Mouse (Mus musculus): Measurements from ENCODE around the gene Fam19a4. TPM values are rescaled to one million over a fixed set of nuclear protein-coding genes. Genes with fewer than 3 reads are reported as not detected.

Gene Fam19a4
- total and polyA plus RNA-seq, 3 experiments = not detected

DNA sequence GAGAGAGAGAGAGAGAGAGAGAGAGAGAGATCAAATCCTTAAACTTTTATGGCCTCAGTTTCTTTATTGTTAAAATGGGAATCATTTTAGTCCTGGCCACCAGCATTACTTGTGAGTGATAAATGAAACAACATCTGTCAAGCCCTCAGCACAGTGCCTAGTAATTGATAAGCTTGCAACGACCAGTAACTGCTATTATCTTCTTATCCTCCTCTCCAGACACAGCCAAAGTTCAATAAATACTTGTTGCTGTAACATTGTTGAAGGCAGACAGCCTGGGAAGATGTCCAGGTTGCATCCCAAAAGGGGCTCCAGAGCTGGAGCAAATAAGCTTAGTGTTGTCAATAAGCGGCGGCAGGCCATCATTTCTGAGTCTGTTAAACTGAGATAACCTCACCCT is 257.2 kb downstream of the Fam19a4 start:
- Histone ChIP-seq H3K9ac (ENCODE audit: low read depth, low read length) (no peak overlapping the region), H3K36me3 (ENCODE audit: control insufficient read depth, insufficient read depth, low read length) (no peaks in the 10 kb centered on the region), H3K4me1 (ENCODE audit: control insufficient read depth, insufficient read depth, low read length) (no peaks in the 10 kb centered on the region), H3K4me3 (no peak overlapping the region), H3K79me2 (replicated peaks; ENCODE audit: control insufficient read depth, insufficient read depth, low read length) (no peaks in the 10 kb centered on the region), H3K27me3 (ENCODE audit: control insufficient read depth, insufficient read depth, low read length) (no peaks in the 10 kb centered on the region), H3K27ac (no peak overlapping the region)
- DNase-seq = no peak
- TF ChIP-seq CTCF (IDR thresholded peaks at IDR 0.05) = no peak
- no peak for TF ChIP-seq POLR2A (IDR thresholded peaks at IDR 0.05; ENCODE audit: insufficient read depth, low read depth, low read length)
- no peak for TF ChIP-seq EP300 (IDR thresholded peaks at IDR 0.05; ENCODE audit: insufficient read depth, low read depth, low read length)
- 23% methylated on average over 3 of the region's 3 CpGs for WGBS
- intact Hi-C loops (cut with DNase I) = no loop called here

DNA sequence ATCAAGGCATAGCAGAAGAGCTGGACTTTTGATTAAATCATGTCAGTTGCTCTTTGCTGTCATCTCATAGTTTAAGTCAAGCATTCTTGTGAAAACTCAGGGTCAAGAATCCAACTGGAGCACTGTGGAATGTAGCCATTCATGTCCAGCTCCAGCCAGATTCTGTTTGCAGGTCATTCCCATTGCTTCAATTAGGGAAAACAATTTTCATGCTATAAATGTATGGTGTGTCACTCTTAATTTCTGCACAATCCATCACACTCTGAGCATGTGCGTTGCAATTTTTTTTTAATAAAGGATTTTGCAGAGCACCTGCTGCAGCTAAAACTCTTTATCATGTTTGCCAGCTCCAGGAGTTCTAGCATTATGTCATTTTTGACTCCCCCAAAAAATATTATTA is 261.5 kb downstream of the Fam19a4 start:
- Histone ChIP-seq H3K4me1 (ENCODE audit: control insufficient read depth, insufficient read depth, low read length) (no peaks in the 10 kb centered on the region), H3K27me3 (ENCODE audit: control insufficient read depth, insufficient read depth, low read length) (no peaks in the 10 kb centered on the region), H3K36me3 (ENCODE audit: control insufficient read depth, insufficient read depth, low read length) (no peaks in the 10 kb centered on the region), H3K9ac (ENCODE audit: low read depth, low read length) (no peak overlapping the region), H3K79me2 (replicated peaks; ENCODE audit: control insufficient read depth, insufficient read depth, low read length) (no peaks in the 10 kb centered on the region), H3K27ac (no peak overlapping the region), H3K4me3 (no peak overlapping the region)
- intact Hi-C loops (cut with DNase I) = no loop called here
- WGBS = 89% methylated on average over 1 of the region's 1 CpGs
- DNase-seq = no peak
- no peak for TF ChIP-seq POLR2A (IDR thresholded peaks at IDR 0.05; ENCODE audit: insufficient read depth, low read depth, low read length)
- TF ChIP-seq EP300 (IDR thresholded peaks at IDR 0.05; ENCODE audit: insufficient read depth, low read depth, low read length) = no peak
- no peak for TF ChIP-seq CTCF (IDR thresholded peaks at IDR 0.05)

DNA sequence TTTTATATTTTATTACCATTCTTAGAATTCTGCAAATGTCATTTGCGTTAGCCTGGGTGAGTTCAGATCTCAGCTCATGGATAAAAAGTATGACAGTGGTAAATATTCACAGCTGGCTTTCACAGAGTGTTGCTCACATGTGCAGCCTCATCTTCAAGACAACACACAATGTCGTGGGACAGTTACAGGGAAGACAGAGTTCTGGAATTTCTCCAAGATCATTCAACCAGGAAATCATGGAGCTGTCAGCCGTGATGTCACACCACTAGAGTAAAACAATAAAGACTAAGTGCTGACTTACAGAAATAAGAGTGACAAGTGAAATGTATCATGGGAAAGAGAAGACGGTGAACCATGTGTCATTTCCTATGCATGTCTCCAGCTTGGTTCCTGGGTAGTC is 262.8 kb downstream of the Fam19a4 start:
- 39% methylated on average over 4 of the region's 4 CpGs for WGBS
- Histone ChIP-seq H3K36me3 (ENCODE audit: control insufficient read depth, insufficient read depth, low read length) (no peaks in the 10 kb centered on the region), H3K27me3 (ENCODE audit: control insufficient read depth, insufficient read depth, low read length) (no peaks in the 10 kb centered on the region), H3K27ac (no peak overlapping the region), H3K9ac (ENCODE audit: low read depth, low read length) (no peak overlapping the region), H3K4me3 (no peak overlapping the region), H3K79me2 (replicated peaks; ENCODE audit: control insufficient read depth, insufficient read depth, low read length) (no peaks in the 10 kb centered on the region), H3K4me1 (ENCODE audit: control insufficient read depth, insufficient read depth, low read length) (no peaks in the 10 kb centered on the region)
- DNase-seq = no peak
- TF ChIP-seq EP300 (IDR thresholded peaks at IDR 0.05; ENCODE audit: insufficient read depth, low read depth, low read length) (no peak), POLR2A (IDR thresholded peaks at IDR 0.05; ENCODE audit: insufficient read depth, low read depth, low read length) (no peak), CTCF (IDR thresholded peaks at IDR 0.05) (no peak)
- intact Hi-C loops (cut with DNase I) = no loop called here

Other genes starting within 250 kb of the Fam19a4 start
- 10 to 100 TPM; 12.5 to 16.1 TPM for gene Eogt, start 88.8 kb upstream of the Fam19a4 start, total RNA-seq (2021)
- 8.7 and 13.5 TPM in 2 replicates for gene Eogt, start 88.8 kb upstream of the Fam19a4 start, polyA plus RNA-seq (2012; rRNA removed)
- 10 to 100 TPM; 35.7 to 43.6 TPM for gene Tmf1, start 118.7 kb upstream of the Fam19a4 start, total RNA-seq (2021)
- 2.7 and 4.8 TPM in 2 replicates for gene Tmf1, start 118.7 kb upstream of the Fam19a4 start, polyA plus RNA-seq (2012; rRNA removed)
- gene Uba3, start 145.2 kb upstream of the Fam19a4 start, total RNA-seq (2021) = 10 to 100 TPM; 55.2 to 59.3 TPM
- gene Uba3, start 145.2 kb upstream of the Fam19a4 start, polyA plus RNA-seq (2012; rRNA removed) = 20.0 and 46.9 TPM in 2 replicates
- gene Arl6ip5, start 150.3 kb upstream of the Fam19a4 start, total RNA-seq (2021) = 100 to 1,000 TPM; 122 to 138 TPM
- 97.8 and 147 TPM in 2 replicates for gene Arl6ip5, start 150.3 kb upstream of the Fam19a4 start, polyA plus RNA-seq (2012; rRNA removed)
- 10 to 100 TPM; 50.1 to 63.0 TPM for gene Lmod3, start 192.3 kb upstream of the Fam19a4 start, total RNA-seq (2021)
- gene Lmod3, start 192.3 kb upstream of the Fam19a4 start, polyA plus RNA-seq (2012; rRNA removed) = 26.3 and 40.0 TPM in 2 replicates